Mouse (Mus musculus) heart, embryonic 16.5 days (tissue): Measurements from ENCODE around the gene Yipf2. TPM values are rescaled to one million over a fixed set of nuclear protein-coding genes. Genes with fewer than 3 reads are reported as not detected.
A peak's percentile ranks its signal among the peaks of the same experiment; 100 is the strongest.

Source experiments
- ATAC-seq: fragments of 200-750 bp; cut with Nextera tagmentation; replicated peaks from 2 replicates; pipeline ENCODE4 v1.8.0; 2017; ENCODE audit warnings: moderate number of reproducible peaks; ENCODE audit not compliant: insufficient read depth, low FRiP score; ENCODE audit errors: extremely low read depth
- H3K27ac ChIP-seq: fragments of 300-500 bp; sonication (generic); 2 replicates; pipeline ENCODE4 v1.5.1; 2014; ENCODE audit warnings: mild to moderate bottlenecking, low read length, control low read depth, moderate library complexity
- H3K27me3 ChIP-seq: fragments of 300-500 bp; sonication (generic); 2 replicates; pipeline ENCODE4 v1.6.1; 2014; ENCODE audit warnings: low read length, mixed read lengths; ENCODE audit not compliant: control insufficient read depth, insufficient read depth
- H3K36me3 ChIP-seq: fragments of 300-500 bp; sonication (generic); 2 replicates; pipeline ENCODE4 v1.6.1; 2014; ENCODE audit not compliant: control insufficient read depth, insufficient read depth
- H3K4me1 ChIP-seq: fragments of 300-500 bp; sonication (generic); 2 replicates; pipeline ENCODE4 v1.6.1; 2014; ENCODE audit warnings: low read length, mixed read lengths; ENCODE audit not compliant: control insufficient read depth, insufficient read depth
- H3K4me2 ChIP-seq: fragments of 300-500 bp; sonication (generic); 2 replicates; pipeline ENCODE4 v1.6.1; 2014; ENCODE audit warnings: low read depth, mild to moderate bottlenecking, control low read depth, low read length
- H3K4me3 ChIP-seq: fragments of 300-500 bp; sonication (generic); 2 replicates; pipeline ENCODE4 v1.5.1; 2014; ENCODE audit warnings: mild to moderate bottlenecking, control low read depth, low read length
- H3K9ac ChIP-seq: fragments of 300-500 bp; sonication (generic); 2 replicates; pipeline ENCODE4 v1.6.1; 2014; ENCODE audit warnings: low read length, control low read depth
- H3K9me3 ChIP-seq: fragments of 300-500 bp; sonication (generic); replicated peaks from 2 replicates; pipeline ENCODE4 v1.6.1; 2016; ENCODE audit warnings: low read length; ENCODE audit not compliant: control insufficient read depth
- WGBS: fragments of 180-500 bp; shearing (Covaris S2); extraction: QIAGEN DNeasy Blood & Tissue Kit; methylation state at CpG from one replicate; pipeline ENCODE4 v1.1.7; 2014; 5-methylcytosine and 5-hydroxymethylcytosine counted together
- polyA plus RNA-seq: library from polyadenylated mRNA; unstranded; fragments of >200 nt; fragmentation: Nextera tagmentation; extraction: Ambion mirVana; gene quantifications from 2 replicates; pipeline ENCODE4 v1.2.1, GENCODE M21; 2015

Yipf2 gene
- polyA plus RNA-seq, 1 experiment from 2014 or later: 16.4 TPM

GRCm38 (mm10) chr9:21591127-21591830, 1.3 kb downstream of the Yipf2 start:
- 80% methylated on average over 6 of the region's 6 CpGs for WGBS
- Histone ChIP-seq H3K4me2 (peak overlapping the region; percentile 99; the same call in 1 of the 2 replicates), H3K4me3 (no peak overlapping the region), H3K4me1 (peaks cover 23% of the 10 kb centered on the region), H3K36me3 (peaks cover 36% of the 10 kb centered on the region), H3K9ac (no peak overlapping the region), H3K27ac (no peak overlapping the region), H3K27me3 (no peaks in the 10 kb centered on the region), H3K9me3 (no peaks in the 10 kb centered on the region)
- ATAC-seq: no peak

GRCm38 (mm10) chr9:21589538-21589937, 3.1 kb downstream of the Yipf2 start:
- no peak overlapping the region for H3K4me3 ChIP-seq
- H3K36me3 ChIP-seq: peaks cover 49% of the 10 kb centered on the region
- no peak for ATAC-seq
- no peak overlapping the region for H3K9ac ChIP-seq
- 90% methylated on average over 5 of the region's 5 CpGs for WGBS
- H3K27me3 ChIP-seq: no peaks in the 10 kb centered on the region
- no peak overlapping the region for H3K27ac ChIP-seq
- no peak overlapping the region for H3K4me2 ChIP-seq
- peaks cover 20% of the 10 kb centered on the region for H3K4me1 ChIP-seq
- no peaks in the 10 kb centered on the region for H3K9me3 ChIP-seq

- Histone ChIP-seq H3K9me3 (no peaks in the 10 kb centered on the region), H3K4me1 (peaks cover 8% of the 10 kb centered on the region), H3K27ac (no peak overlapping the region), H3K4me3 (no peak overlapping the region), H3K9ac (no peak overlapping the region), H3K36me3 (peaks cover 55% of the 10 kb centered on the region), H3K4me2 (no peak overlapping the region), H3K27me3 (no peaks in the 10 kb centered on the region)
- ATAC-seq: no peak
- WGBS: 89% methylated on average over 8 of the region's 8 CpGs
Observed at GRCm38 (mm10) chr9:21588350-21588749, 4.3 kb downstream of the Yipf2 start.

GRCm38 (mm10) chr9:21587678-21588349, 4.8 kb downstream of the Yipf2 start:
- ATAC-seq: no peak

GRCm38 (mm10) chr9:21585401-21585800, 7.2 kb downstream of the Yipf2 start:
- Histone ChIP-seq H3K9me3 (no peaks in the 10 kb centered on the region), H3K9ac (no peak overlapping the region), H3K27me3 (no peaks in the 10 kb centered on the region), H3K4me3 (no peak overlapping the region), H3K27ac (no peak overlapping the region), H3K4me2 (no peak overlapping the region), H3K36me3 (peaks cover 67% of the 10 kb centered on the region), H3K4me1 (no peaks in the 10 kb centered on the region)
- ATAC-seq: no peak
- WGBS: 85% methylated on average over 1 of the region's 1 CpGs

More at GRCm38 (mm10) chr9:21587678-21588349, 4.8 kb downstream of the Yipf2 start:
- Histone ChIP-seq H3K4me2 (no peak overlapping the region), H3K27ac (no peak overlapping the region), H3K4me3 (no peak overlapping the region), H3K4me1 (peaks cover 8% of the 10 kb centered on the region), H3K9ac (no peak overlapping the region), H3K36me3 (peaks cover 58% of the 10 kb centered on the region), H3K27me3 (no peaks in the 10 kb centered on the region), H3K9me3 (no peaks in the 10 kb centered on the region)
- 85% methylated on average over 23 of the region's 23 CpGs for WGBS

DNA sequence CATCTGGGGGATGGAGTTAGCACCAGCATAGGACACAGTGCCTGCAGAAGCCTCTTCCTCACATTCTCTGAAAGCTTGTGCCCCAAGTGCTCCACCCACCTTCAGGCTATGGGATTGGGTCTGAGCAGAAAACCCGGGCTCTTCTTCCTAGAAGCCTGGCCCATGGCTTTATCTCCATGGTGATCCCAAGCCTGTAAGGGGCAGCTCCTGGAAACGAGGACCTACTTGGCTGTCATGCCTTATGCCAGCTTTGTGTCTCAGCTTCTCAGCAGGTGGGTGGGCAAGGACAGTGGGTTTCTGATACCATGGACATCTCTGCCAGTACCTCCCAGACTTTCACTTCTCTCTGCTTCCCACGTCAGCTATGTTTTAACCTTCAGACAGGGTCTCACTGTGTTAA, 14.4 kb downstream of the Yipf2 start:
- ATAC-seq: no peak
- no peak overlapping the region for H3K4me2 ChIP-seq
- H3K36me3 ChIP-seq: peaks cover 43% of the 10 kb centered on the region
- no peak overlapping the region for H3K27ac ChIP-seq
- H3K4me1 ChIP-seq: no peaks in the 10 kb centered on the region
- no peaks in the 10 kb centered on the region for H3K27me3 ChIP-seq
- 77% methylated on average over 3 of the region's 3 CpGs for WGBS
- H3K9ac ChIP-seq: no peak overlapping the region
- no peak overlapping the region for H3K4me3 ChIP-seq
- H3K9me3 ChIP-seq: no peaks in the 10 kb centered on the region

DNA sequence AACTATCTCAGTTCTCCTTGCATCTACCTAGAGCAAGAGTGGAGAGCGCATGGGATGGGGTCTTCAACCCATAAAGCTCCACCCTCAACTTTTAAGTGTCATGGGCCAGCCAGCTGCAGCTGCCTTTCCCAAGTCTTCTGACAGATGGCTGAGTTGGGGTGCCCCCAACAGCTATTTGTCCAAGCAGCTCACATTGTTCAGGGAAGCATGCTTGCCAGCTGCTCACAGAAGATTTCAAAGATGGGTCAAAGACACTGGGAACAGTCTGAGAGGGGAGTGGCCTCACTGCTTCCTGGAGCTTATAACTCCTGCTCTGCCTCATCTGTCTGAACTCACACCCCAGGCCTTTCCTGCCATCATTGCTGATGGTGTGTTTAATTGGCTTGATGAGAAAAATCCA, 16.3 kb downstream of the Yipf2 start:
- H3K36me3 ChIP-seq: peaks cover 45% of the 10 kb centered on the region
- ATAC-seq: no peak
- H3K9ac ChIP-seq: no peak overlapping the region
- H3K9me3 ChIP-seq: no peaks in the 10 kb centered on the region
- H3K4me1 ChIP-seq: no peaks in the 10 kb centered on the region
- no peak overlapping the region for H3K4me2 ChIP-seq
- H3K4me3 ChIP-seq: no peak overlapping the region
- no peak overlapping the region for H3K27ac ChIP-seq
- H3K27me3 ChIP-seq: no peaks in the 10 kb centered on the region
- 93% methylated on average over 1 of the region's 1 CpGs for WGBS

DNA sequence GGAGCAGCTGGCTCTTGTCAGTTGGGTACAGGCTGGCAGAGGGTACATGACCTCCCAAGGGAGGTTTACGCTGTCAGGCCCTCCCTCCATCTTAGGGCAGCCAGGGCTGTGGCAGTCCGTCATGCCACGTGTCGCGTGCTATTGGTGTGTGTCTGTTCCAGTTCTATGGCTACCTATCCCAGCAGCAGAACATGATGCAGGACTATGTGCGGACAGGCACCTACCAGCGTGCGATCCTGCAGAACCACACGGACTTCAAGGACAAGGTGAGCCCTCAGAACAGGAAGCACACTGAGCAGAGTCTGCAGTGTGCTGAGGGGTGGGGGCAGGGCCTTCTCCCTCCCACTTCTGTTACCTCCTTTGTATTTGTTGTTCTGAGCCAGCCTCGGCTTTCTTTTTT, 17.4 kb downstream of the Yipf2 start:
- no peak overlapping the region for H3K4me3 ChIP-seq
- no peaks in the 10 kb centered on the region for H3K27me3 ChIP-seq
- H3K9me3 ChIP-seq: no peaks in the 10 kb centered on the region
- H3K9ac ChIP-seq: no peak overlapping the region
- no peaks in the 10 kb centered on the region for H3K4me1 ChIP-seq
- no peak overlapping the region for H3K27ac ChIP-seq
- peaks cover 48% of the 10 kb centered on the region for H3K36me3 ChIP-seq
- no peak overlapping the region for H3K4me2 ChIP-seq
- 89% methylated on average over 10 of the region's 10 CpGs for WGBS
- no peak for ATAC-seq

- no peak for ATAC-seq
- no peaks in the 10 kb centered on the region for H3K27me3 ChIP-seq
- no peak overlapping the region for H3K4me2 ChIP-seq
- H3K27ac ChIP-seq: no peak overlapping the region
- no peak overlapping the region for H3K4me3 ChIP-seq
- no peaks in the 10 kb centered on the region for H3K9me3 ChIP-seq
- peaks cover 54% of the 10 kb centered on the region for H3K36me3 ChIP-seq
- no peak overlapping the region for H3K9ac ChIP-seq
- no peaks in the 10 kb centered on the region for H3K4me1 ChIP-seq
- 92% methylated on average over 8 of the region's 8 CpGs for WGBS
Observed at GRCm38 (mm10) chr9:21574012-21574801, 18.4 kb downstream of the Yipf2 start.
